16 mouse cellular contexts compared by ENCODE assay signal in genomic region chr19:34299229-34299628, GRCm38 (mm10).
"Had no signal": no experiment of that assay in that cellular context is flagged by ENCODE, and none has a peak within 500 bp of the region (broad histone marks: within the 10 kb centered on the region; RNA-seq: fewer than 3 reads in every experiment).

No protein-coding gene starts in this region.

- H3K4me3 ChIP-seq: limb, embryonic 12.5 days; liver, embryonic 13.5 days; lung, embryonic 15.5 days; megakaryocyte, embryonic 14.5 days; midbrain, embryonic 15.5 days had no signal

- H3K27ac ChIP-seq: kidney, postnatal 0 days; limb, embryonic 12.5 days; liver, embryonic 13.5 days; lung, embryonic 15.5 days; macrophage; midbrain, embryonic 15.5 days; stomach, postnatal 0 days had no signal

- ATAC-seq: liver, postnatal 0 days; midbrain, embryonic 15.5 days had no signal

- H3K9me3 ChIP-seq: limb, embryonic 12.5 days; liver, embryonic 13.5 days; lung, embryonic 15.5 days; megakaryocyte, embryonic 14.5 days; midbrain, embryonic 15.5 days had no signal

- H3K4me2 ChIP-seq: limb, embryonic 12.5 days; liver, embryonic 13.5 days; lung, embryonic 15.5 days; midbrain, embryonic 11.5 days; midbrain, embryonic 15.5 days had no signal

- H3K27me3 ChIP-seq: limb, embryonic 12.5 days; liver, embryonic 13.5 days; lung, embryonic 15.5 days; midbrain, embryonic 15.5 days had no signal

- H3K4me1 ChIP-seq: limb, embryonic 12.5 days; liver, embryonic 13.5 days; lung, embryonic 15.5 days; midbrain, embryonic 15.5 days had no signal

- DNase-seq: kidney, adult 9 months; kidney, postnatal 36 days; layer of hippocampus, adult 9-11 months; layer of hippocampus, postnatal 36 days; liver; liver, embryonic 13.5 days; liver, postnatal 0 days; lung, postnatal 14 days had no signal

- H3K9ac ChIP-seq: limb, embryonic 12.5 days; liver, embryonic 13.5 days; liver, postnatal 0 days; lung, embryonic 15.5 days; midbrain, embryonic 15.5 days had no signal

- H3K36me3 ChIP-seq: limb, embryonic 12.5 days; liver, embryonic 13.5 days; lung, embryonic 15.5 days; midbrain, embryonic 15.5 days had no signal
